Comparison of ENCODE assay signal across 11 mouse cellular contexts in genomic region chr9:24777176-24777895, GRCm38 (mm10). TPM values are rescaled to one million over a fixed set of nuclear protein-coding genes. Genes with fewer than 3 reads are reported as not detected.
DNase-seq lines count a peak whose midpoint lies in the region; ATAC-seq lines count a peak whose summit lies in the region.
"Had no signal": no experiment of that assay in that cellular context is flagged by ENCODE, and none has a peak within 500 bp of the region (broad histone marks: within the 10 kb centered on the region; RNA-seq: fewer than 3 reads in every experiment).

No protein-coding gene starts in this region.

- no peak overlapping the region for H3K4me3 ChIP-seq in hindbrain, embryonic 11.5 days (ENCODE audit: low read depth, low read length)
- H3K4me3 ChIP-seq in hindbrain, embryonic 16.5 days (ENCODE audit: low read length) = no peak overlapping the region
- H3K4me3 ChIP-seq in embryonic facial prominence, embryonic 13.5 days = 0 out of 2 replicates have a peak overlapping the region, but pooled peaks have one; percentile 1
- no peak overlapping the region for H3K4me3 ChIP-seq in limb, embryonic 11.5 days (ENCODE audit: low read depth, low read length)

- no peak for ATAC-seq in hindbrain, embryonic 11.5 days (ENCODE audit: low FRiP score)
- ATAC-seq in hindbrain, embryonic 16.5 days = no peak
- no peak for ATAC-seq in embryonic facial prominence, embryonic 13.5 days (ENCODE audit: insufficient number of reproducible peaks, insufficient read depth, low FRiP score, low TSS enrichment, low read depth)
- no peak for ATAC-seq in limb, embryonic 11.5 days (ENCODE audit: insufficient number of reproducible peaks, low FRiP score, low TSS enrichment, low read depth)
- ATAC-seq in CD4-positive, CD25-positive, alpha-beta regulatory T cell, adult 4 months = no peak

- H3K9me3 ChIP-seq in hindbrain, embryonic 11.5 days (ENCODE audit: control insufficient read depth, low read length) = no peaks in the 10 kb centered on the region
- no peaks in the 10 kb centered on the region for H3K9me3 ChIP-seq in hindbrain, embryonic 16.5 days (ENCODE audit: control insufficient read depth, low read length)
- H3K9me3 ChIP-seq in embryonic facial prominence, embryonic 13.5 days = no peaks in the 10 kb centered on the region; the same call in 1 of the 2 replicates
- H3K9me3 ChIP-seq in limb, embryonic 11.5 days (ENCODE audit: control insufficient read depth, low read length) = 0 out of 2 replicates have a peak, but pooled peaks cover 2% of the 10 kb centered on the region

- H3K36me3 ChIP-seq in hindbrain, embryonic 11.5 days (ENCODE audit: control insufficient read depth, insufficient read depth, low read length) = no peaks in the 10 kb centered on the region
- H3K36me3 ChIP-seq in hindbrain, embryonic 16.5 days (ENCODE audit: control insufficient read depth, insufficient read depth, low read length) = no peaks in the 10 kb centered on the region
- no peaks in the 10 kb centered on the region for H3K36me3 ChIP-seq in embryonic facial prominence, embryonic 13.5 days
- H3K36me3 ChIP-seq in limb, embryonic 11.5 days (ENCODE audit: control insufficient read depth, insufficient read depth, low read length) = no peaks in the 10 kb centered on the region

- H3K9ac ChIP-seq in hindbrain, embryonic 11.5 days (ENCODE audit: low read depth, low read length) = no peak overlapping the region
- H3K9ac ChIP-seq in hindbrain, embryonic 16.5 days (ENCODE audit: low read depth, low read length) = no peak overlapping the region
- H3K9ac ChIP-seq in embryonic facial prominence, embryonic 13.5 days = no peak overlapping the region
- H3K9ac ChIP-seq in limb, embryonic 11.5 days (ENCODE audit: low read length) = no peak overlapping the region

- H3K27ac ChIP-seq in hindbrain, embryonic 11.5 days (ENCODE audit: low read depth, low read length) = no peak overlapping the region
- H3K27ac ChIP-seq in hindbrain, embryonic 16.5 days (ENCODE audit: low read depth, low read length) = no peak overlapping the region
- H3K27ac ChIP-seq in embryonic facial prominence, embryonic 13.5 days = no peak overlapping the region
- no peak overlapping the region for H3K27ac ChIP-seq in limb, embryonic 11.5 days (replicated peaks; ENCODE audit: low read depth, low read length)

- under 1% methylated on average over 37 of the region's 37 CpGs for WGBS in hindbrain, embryonic 11.5 days
- under 1% methylated on average over 37 of the region's 37 CpGs for WGBS in hindbrain, embryonic 16.5 days
- 1% methylated on average over 37 of the region's 37 CpGs for WGBS in embryonic facial prominence, embryonic 13.5 days
- under 1% methylated on average over 37 of the region's 37 CpGs for WGBS in limb, embryonic 11.5 days

- peak overlapping the region; percentile 11; the same call in 1 of the 2 replicates for H3K4me2 ChIP-seq in hindbrain, embryonic 11.5 days (replicated peaks; ENCODE audit: low read depth, low read length)
- no peak overlapping the region for H3K4me2 ChIP-seq in hindbrain, embryonic 16.5 days (ENCODE audit: low read length)
- H3K4me2 ChIP-seq in embryonic facial prominence, embryonic 13.5 days = peak overlapping the region; percentile 22
- H3K4me2 ChIP-seq in limb, embryonic 11.5 days (ENCODE audit: low read depth, severe bottlenecking) = no peak overlapping the region

- peak; percentile 65 for DNase-seq in hindbrain, embryonic 11.5 days (ENCODE audit: low spot score)
- peak; percentile 25 for DNase-seq in ES-CJ7 (ENCODE audit: low read depth, low spot score)
- DNase-seq in limb, embryonic 11.5 days (ENCODE audit: low spot score) = peak; percentile 60
- DNase-seq in gastrocnemius, postnatal 10 days = no peak
- no peak for DNase-seq in lung, postnatal 10 days
- DNase-seq: cerebellum, adult 18-20 months had no signal

- H3K27me3 ChIP-seq in hindbrain, embryonic 11.5 days (ENCODE audit: control insufficient read depth, insufficient read depth, low read length) = peaks cover 90% of the 10 kb centered on the region
- H3K27me3 ChIP-seq in hindbrain, embryonic 16.5 days (replicated peaks; ENCODE audit: control insufficient read depth, insufficient read depth, low read length) = peaks cover 57% of the 10 kb centered on the region
- peaks cover 99% of the 10 kb centered on the region for H3K27me3 ChIP-seq in embryonic facial prominence, embryonic 13.5 days
- H3K27me3 ChIP-seq in limb, embryonic 11.5 days (ENCODE audit: control insufficient read depth, insufficient read depth, low read length) = peaks cover 92% of the 10 kb centered on the region

- peaks cover 12% of the 10 kb centered on the region for H3K4me1 ChIP-seq in hindbrain, embryonic 11.5 days (replicated peaks; ENCODE audit: control insufficient read depth, insufficient read depth, low read length)
- peaks cover 13% of the 10 kb centered on the region for H3K4me1 ChIP-seq in hindbrain, embryonic 16.5 days (ENCODE audit: control insufficient read depth, insufficient read depth, low read depth, low read length)
- H3K4me1 ChIP-seq in embryonic facial prominence, embryonic 13.5 days = peaks cover 28% of the 10 kb centered on the region
- H3K4me1 ChIP-seq in limb, embryonic 11.5 days (ENCODE audit: control insufficient read depth, insufficient read depth, low read length) = peaks cover 6% of the 10 kb centered on the region; the same call in 1 of the 2 replicates

RNA-seq across cellular contexts. Expression of gene Tbx20, which starts 3.2 kb away (rescaled TPM):
- 1.7 and 4.3 TPM in 2 replicates for polyA plus RNA-seq in hindbrain, embryonic 11.5 days (2014; fragmentation: Nextera tagmentation; extraction: Ambion mirVana)
- 0.78 and 1.2 TPM in 2 replicates for polyA plus RNA-seq in hindbrain, embryonic 16.5 days (2015; fragmentation: Nextera tagmentation; extraction: Ambion mirVana)
- 0.10 and 0.56 TPM in 2 replicates for polyA plus RNA-seq in embryonic facial prominence, embryonic 13.5 days (2015; fragmentation: Nextera tagmentation; extraction: Ambion mirVana)
- polyA plus RNA-seq in limb, embryonic 11.5 days (2014; fragmentation: Nextera tagmentation; extraction: Ambion mirVana) = 0.09 TPM in 1 of 2 replicates, not detected in the other
- polyA plus RNA-seq in CD4-positive, CD25-positive, alpha-beta regulatory T cell, adult 4 months (2017; shearing (Covaris generic)) = not detected
- not detected for total RNA-seq in gastrocnemius, postnatal 10 days (2021)
- total RNA-seq: granulocyte monocyte progenitor cell, adult 5-6 weeks; MEL had no signal

Comparison
In these comparisons a context has a peak if more than half of its experiments do, and no peak if none do; other contexts are left out.
1. H3K4me2 ChIP-seq: peak in hindbrain, embryonic 11.5 days (single experiment) and embryonic facial prominence, embryonic 13.5 days (single experiment); none in hindbrain, embryonic 16.5 days (single experiment) and limb, embryonic 11.5 days (single experiment).
2. DNase-seq: peak in hindbrain, embryonic 11.5 days (single experiment), ES-CJ7 (single experiment) and limb, embryonic 11.5 days (single experiment); none in gastrocnemius, postnatal 10 days (single experiment) and lung, postnatal 10 days (single experiment).